Mouse (Mus musculus): ENCODE measurements around the gene Nanos2. TPM values are rescaled to one million over a fixed set of nuclear protein-coding genes. Genes with fewer than 3 reads are reported as not detected.

Nanos2 gene
- polyA plus RNA-seq, 1 experiment from 2014 or later: not detected

GRCm38 (mm10) chr7:18958384-18958766 is 28.8 kb upstream of the Nanos2 start:
- Histone ChIP-seq H3K9ac (ENCODE audit: low read length) (peak overlapping the region; percentile 72), H3K4me1 (replicated peaks; ENCODE audit: control insufficient read depth, insufficient read depth, low read length) (peaks cover 19% of the 10 kb centered on the region)
- 2% methylated on average over 21 of the region's 21 CpGs for WGBS

DNA sequence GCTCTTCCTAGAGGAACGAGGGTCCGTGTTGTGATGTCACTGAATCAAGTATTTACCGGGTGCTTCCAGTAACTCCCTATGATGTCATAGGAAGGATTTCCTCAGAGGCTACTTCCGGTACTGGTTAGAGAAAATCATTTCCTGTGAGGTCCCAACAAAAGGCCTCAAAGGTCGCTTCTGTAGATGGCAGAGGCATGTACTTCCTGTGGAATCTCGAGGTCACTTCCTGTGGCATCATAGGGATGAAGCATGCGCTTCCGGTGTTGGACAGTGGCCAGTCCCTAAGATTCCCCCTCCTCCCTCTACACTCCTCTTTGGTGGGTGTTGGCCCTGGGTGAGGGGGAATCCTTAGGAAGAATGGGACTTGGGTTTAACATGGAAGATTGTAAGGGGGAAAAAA is 27.8 kb upstream of the Nanos2 start:
- peak overlapping the region; percentile 28 for H3K27ac ChIP-seq (ENCODE audit: low read length)
- H3K4me1 ChIP-seq (replicated peaks; ENCODE audit: control insufficient read depth, insufficient read depth, low read length): peaks cover 19% of the 10 kb centered on the region
- H3K36me3 ChIP-seq (ENCODE audit: control insufficient read depth, insufficient read depth, low read length): no peaks in the 10 kb centered on the region
- WGBS: 38% methylated on average over 8 of the region's 8 CpGs
- peaks cover 54% of the 10 kb centered on the region for H3K27me3 ChIP-seq (ENCODE audit: control insufficient read depth, insufficient read depth, low read depth, low read length)
- no peak overlapping the region for H3K4me2 ChIP-seq (ENCODE audit: low read depth, low read length)
- H3K9me3 ChIP-seq (ENCODE audit: control insufficient read depth, low read length): no peaks in the 10 kb centered on the region
- H3K9ac ChIP-seq (ENCODE audit: low read length): no peak overlapping the region
- peak; percentile 10; the same call in 1 of the 2 replicates for ATAC-seq (ENCODE audit: low read depth)
- H3K4me3 ChIP-seq (ENCODE audit: low read length): no peak overlapping the region

More at GRCm38 (mm10) chr7:18958384-18958766, 28.8 kb upstream of the Nanos2 start:
- H3K27me3 ChIP-seq (ENCODE audit: control insufficient read depth, insufficient read depth, low read depth, low read length): peaks cover 44% of the 10 kb centered on the region
- peak overlapping the region; percentile 64 for H3K4me3 ChIP-seq (ENCODE audit: low read length)
- no peaks in the 10 kb centered on the region for H3K9me3 ChIP-seq (ENCODE audit: control insufficient read depth, low read length)
- peak overlapping the region; percentile 93 for H3K4me2 ChIP-seq (ENCODE audit: low read depth, low read length)
- no peak overlapping the region for H3K27ac ChIP-seq (ENCODE audit: low read length)
- no peaks in the 10 kb centered on the region for H3K36me3 ChIP-seq (ENCODE audit: control insufficient read depth, insufficient read depth, low read length)
- peak; percentile 26; the same call in 1 of the 2 replicates for ATAC-seq (ENCODE audit: low read depth)

DNA sequence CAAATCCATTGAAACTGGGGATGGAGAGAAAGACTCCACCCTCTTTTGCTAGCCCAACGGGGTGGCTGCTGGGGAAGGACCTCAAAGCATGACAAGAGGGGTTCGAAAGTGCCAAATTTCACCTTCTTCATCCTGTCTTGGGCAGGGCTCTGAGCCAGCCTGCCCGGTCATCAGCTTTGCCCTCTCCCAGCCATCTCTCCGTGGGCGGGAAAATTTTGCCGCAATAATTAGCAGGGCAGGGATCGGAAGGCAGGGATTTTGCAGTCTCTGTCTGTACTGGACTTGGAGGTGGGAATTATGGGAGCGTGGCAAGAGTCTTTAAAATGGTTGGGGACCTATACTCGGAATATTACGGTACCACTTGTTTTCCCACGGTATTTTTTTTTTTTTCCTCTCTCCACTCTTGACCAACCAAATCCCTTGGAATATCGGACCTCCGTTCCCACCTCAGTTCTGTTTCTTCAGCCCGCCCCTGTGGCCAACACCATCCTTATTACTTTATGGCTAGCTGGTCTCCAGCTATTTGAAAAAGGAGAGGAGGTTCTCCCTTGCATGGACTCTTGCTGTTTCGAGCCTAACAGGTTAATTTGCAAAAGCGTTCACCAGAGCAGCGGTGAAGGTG is 24.9 kb upstream of the Nanos2 start:
- H3K4me3 ChIP-seq (ENCODE audit: low read length): 0 out of 2 replicates have a peak overlapping the region, but pooled peaks have one; percentile 9
- no peak for ATAC-seq (ENCODE audit: low read depth)
- H3K4me2 ChIP-seq (ENCODE audit: low read depth, low read length): peak overlapping the region; percentile 27
- 2% methylated on average over 17 of the region's 17 CpGs for WGBS
- peaks cover 16% of the 10 kb centered on the region for H3K4me1 ChIP-seq (replicated peaks; ENCODE audit: control insufficient read depth, insufficient read depth, low read length)
- H3K9ac ChIP-seq (ENCODE audit: low read length): no peak overlapping the region
- H3K36me3 ChIP-seq (ENCODE audit: control insufficient read depth, insufficient read depth, low read length): no peaks in the 10 kb centered on the region
- H3K27me3 ChIP-seq (ENCODE audit: control insufficient read depth, insufficient read depth, low read depth, low read length): peaks cover 62% of the 10 kb centered on the region
- no peaks in the 10 kb centered on the region for H3K9me3 ChIP-seq (ENCODE audit: control insufficient read depth, low read length)
- no peak overlapping the region for H3K27ac ChIP-seq (ENCODE audit: low read length)

GRCm38 (mm10) chr7:18962795-18963194 is 24.4 kb upstream of the Nanos2 start:
- peaks cover 62% of the 10 kb centered on the region for H3K27me3 ChIP-seq (ENCODE audit: control insufficient read depth, insufficient read depth, low read depth, low read length)
- 0 out of 2 replicates have a peak overlapping the region, but pooled peaks have one; percentile 9 for H3K4me3 ChIP-seq (ENCODE audit: low read length)
- H3K36me3 ChIP-seq (ENCODE audit: control insufficient read depth, insufficient read depth, low read length): no peaks in the 10 kb centered on the region
- H3K27ac ChIP-seq (ENCODE audit: low read length): no peak overlapping the region
- H3K9me3 ChIP-seq (ENCODE audit: control insufficient read depth, low read length): no peaks in the 10 kb centered on the region
- 6% methylated on average over 17 of the region's 20 CpGs for WGBS
- peak overlapping the region; percentile 27 for H3K4me2 ChIP-seq (ENCODE audit: low read depth, low read length)
- peaks cover 13% of the 10 kb centered on the region for H3K4me1 ChIP-seq (replicated peaks; ENCODE audit: control insufficient read depth, insufficient read depth, low read length)
- H3K9ac ChIP-seq (ENCODE audit: low read length): no peak overlapping the region; the same call in 1 of the 2 replicates
- ATAC-seq (ENCODE audit: low read depth): no peak

DNA sequence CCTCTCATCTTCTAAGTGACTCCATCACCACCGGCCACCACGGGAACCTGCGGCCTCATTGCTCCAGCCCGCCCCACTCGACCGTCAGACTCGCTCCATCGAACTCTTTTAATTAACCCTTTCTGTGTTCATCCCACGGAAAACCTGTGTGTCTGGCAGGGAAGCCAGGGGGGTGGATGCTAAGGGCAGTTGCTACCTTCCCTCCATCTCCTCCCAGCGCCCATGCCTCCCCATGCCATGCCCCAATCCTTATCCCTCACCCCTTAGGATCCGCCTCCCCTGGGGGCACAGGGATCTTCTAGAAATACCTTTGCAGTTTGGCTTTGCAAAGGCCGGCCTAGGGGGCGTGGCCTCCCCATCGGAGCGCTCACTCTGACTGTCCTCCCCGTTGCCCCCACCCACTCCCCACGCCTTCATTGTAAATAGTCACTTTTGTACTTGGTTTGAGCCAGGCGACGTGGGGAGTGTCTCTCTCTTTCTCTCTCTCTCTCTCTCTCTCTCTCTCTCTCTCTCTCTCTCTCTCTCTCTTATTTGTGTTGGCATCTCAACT is 23.8 kb upstream of the Nanos2 start:
- Histone ChIP-seq H3K9ac (ENCODE audit: low read length) (no peak overlapping the region), H3K36me3 (ENCODE audit: control insufficient read depth, insufficient read depth, low read length) (no peaks in the 10 kb centered on the region), H3K4me2 (ENCODE audit: low read depth, low read length) (no peak overlapping the region), H3K27me3 (ENCODE audit: control insufficient read depth, insufficient read depth, low read depth, low read length) (peaks cover 62% of the 10 kb centered on the region), H3K27ac (ENCODE audit: low read length) (no peak overlapping the region), H3K9me3 (ENCODE audit: control insufficient read depth, low read length) (no peaks in the 10 kb centered on the region), H3K4me1 (replicated peaks; ENCODE audit: control insufficient read depth, insufficient read depth, low read length) (peaks cover 13% of the 10 kb centered on the region), H3K4me3 (ENCODE audit: low read length) (no peak overlapping the region)
- 2% methylated on average over 19 of the region's 19 CpGs for WGBS
- no peak for ATAC-seq (ENCODE audit: low read depth)

DNA sequence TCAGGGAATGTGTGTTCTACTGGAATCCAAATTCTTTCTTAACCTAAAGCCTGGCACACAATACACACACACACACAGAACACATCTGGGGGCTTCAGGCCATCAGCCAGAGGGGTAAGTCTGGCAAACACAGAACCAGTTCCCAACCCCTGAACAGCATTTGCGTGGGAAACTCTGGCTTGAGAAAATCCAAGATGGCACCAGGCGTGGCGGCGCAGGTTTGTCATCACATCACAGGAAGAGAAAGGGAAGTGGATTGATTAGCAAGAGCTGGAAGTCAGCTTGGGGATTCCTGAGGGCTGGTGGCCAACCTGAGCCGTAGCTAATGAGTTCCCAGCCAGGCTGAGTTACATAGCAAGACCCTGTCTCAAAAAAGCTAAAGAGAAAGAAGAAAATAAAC is 21.9 kb upstream of the Nanos2 start:
- Histone ChIP-seq H3K27me3 (ENCODE audit: control insufficient read depth, insufficient read depth, low read depth, low read length) (peaks cover 52% of the 10 kb centered on the region), H3K4me1 (replicated peaks; ENCODE audit: control insufficient read depth, insufficient read depth, low read length) (0 out of 2 replicates have a peak, but pooled peaks cover 9% of the 10 kb centered on the region), H3K9me3 (ENCODE audit: control insufficient read depth, low read length) (no peaks in the 10 kb centered on the region), H3K4me3 (ENCODE audit: low read length) (no peak overlapping the region), H3K36me3 (ENCODE audit: control insufficient read depth, insufficient read depth, low read length) (no peaks in the 10 kb centered on the region), H3K27ac (ENCODE audit: low read length) (no peak overlapping the region), H3K4me2 (ENCODE audit: low read depth, low read length) (no peak overlapping the region), H3K9ac (ENCODE audit: low read length) (no peak overlapping the region)
- 76% methylated on average over 5 of the region's 5 CpGs for WGBS
- no peak for ATAC-seq (ENCODE audit: low read depth)

DNA sequence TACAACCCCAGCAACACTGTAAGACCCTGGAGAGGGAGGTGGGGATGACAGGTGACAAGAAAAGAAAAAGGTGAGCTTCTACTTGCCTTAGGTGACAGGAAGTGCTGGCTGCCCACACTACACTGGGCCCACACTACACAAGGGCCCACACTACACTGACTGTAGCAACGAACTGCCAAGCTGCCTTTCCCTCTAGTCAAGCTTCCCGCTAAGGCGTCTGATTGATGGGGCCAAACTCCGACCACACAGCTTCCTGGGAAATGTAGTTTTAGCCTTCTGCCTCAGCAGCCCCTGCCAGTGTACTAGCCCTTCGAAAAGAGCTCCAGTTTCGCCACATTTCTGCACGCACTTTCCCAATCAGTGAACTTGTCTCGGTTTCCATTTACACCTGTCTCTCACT is 19.6 kb upstream of the Nanos2 start:
- Histone ChIP-seq H3K4me3 (ENCODE audit: low read length) (no peak overlapping the region), H3K27me3 (ENCODE audit: control insufficient read depth, insufficient read depth, low read depth, low read length) (peaks cover 31% of the 10 kb centered on the region), H3K36me3 (ENCODE audit: control insufficient read depth, insufficient read depth, low read length) (no peaks in the 10 kb centered on the region), H3K4me2 (ENCODE audit: low read depth, low read length) (no peak overlapping the region), H3K9ac (ENCODE audit: low read length) (no peak overlapping the region), H3K27ac (ENCODE audit: low read length) (no peak overlapping the region), H3K9me3 (ENCODE audit: control insufficient read depth, low read length) (no peaks in the 10 kb centered on the region), H3K4me1 (replicated peaks; ENCODE audit: control insufficient read depth, insufficient read depth, low read length) (0 out of 2 replicates have a peak, but pooled peaks cover 4% of the 10 kb centered on the region)
- WGBS: 6% methylated on average over 8 of the region's 8 CpGs
- ATAC-seq (ENCODE audit: low read depth): no peak; the same call in 1 of the 2 replicates

GRCm38 (mm10) chr7:18970956-18971355 is 16.2 kb upstream of the Nanos2 start:
- Histone ChIP-seq H3K27ac (ENCODE audit: low read length) (no peak overlapping the region), H3K36me3 (ENCODE audit: control insufficient read depth, insufficient read depth, low read length) (no peaks in the 10 kb centered on the region), H3K9ac (ENCODE audit: low read length) (no peak overlapping the region), H3K27me3 (ENCODE audit: control insufficient read depth, insufficient read depth, low read depth, low read length) (peaks cover under 1% of the 10 kb centered on the region), H3K4me3 (ENCODE audit: low read length) (no peak overlapping the region), H3K4me2 (ENCODE audit: low read depth, low read length) (no peak overlapping the region), H3K4me1 (replicated peaks; ENCODE audit: control insufficient read depth, insufficient read depth, low read length) (no peaks in the 10 kb centered on the region), H3K9me3 (ENCODE audit: control insufficient read depth, low read length) (no peaks in the 10 kb centered on the region)
- ATAC-seq (ENCODE audit: low read depth): no peak
- 85% methylated on average over 3 of the region's 3 CpGs for WGBS

- H3K4me2 ChIP-seq (ENCODE audit: low read depth, low read length): no peak overlapping the region
- H3K27me3 ChIP-seq (ENCODE audit: control insufficient read depth, insufficient read depth, low read depth, low read length): no peaks in the 10 kb centered on the region
- H3K4me3 ChIP-seq (ENCODE audit: low read length): no peak overlapping the region
- no peak for ATAC-seq (ENCODE audit: low read depth)
- no peaks in the 10 kb centered on the region for H3K36me3 ChIP-seq (ENCODE audit: control insufficient read depth, insufficient read depth, low read length)
- no peaks in the 10 kb centered on the region for H3K9me3 ChIP-seq (ENCODE audit: control insufficient read depth, low read length)
- WGBS: 65% methylated on average over 9 of the region's 9 CpGs
- no peak overlapping the region for H3K9ac ChIP-seq (ENCODE audit: low read length)
- no peaks in the 10 kb centered on the region for H3K4me1 ChIP-seq (replicated peaks; ENCODE audit: control insufficient read depth, insufficient read depth, low read length)
- H3K27ac ChIP-seq (ENCODE audit: low read length): no peak overlapping the region
Observed at GRCm38 (mm10) chr7:18978381-18978780, 8.8 kb upstream of the Nanos2 start.
